Mouse (Mus musculus): ENCODE measurements around the gene Limch1.

DNA sequence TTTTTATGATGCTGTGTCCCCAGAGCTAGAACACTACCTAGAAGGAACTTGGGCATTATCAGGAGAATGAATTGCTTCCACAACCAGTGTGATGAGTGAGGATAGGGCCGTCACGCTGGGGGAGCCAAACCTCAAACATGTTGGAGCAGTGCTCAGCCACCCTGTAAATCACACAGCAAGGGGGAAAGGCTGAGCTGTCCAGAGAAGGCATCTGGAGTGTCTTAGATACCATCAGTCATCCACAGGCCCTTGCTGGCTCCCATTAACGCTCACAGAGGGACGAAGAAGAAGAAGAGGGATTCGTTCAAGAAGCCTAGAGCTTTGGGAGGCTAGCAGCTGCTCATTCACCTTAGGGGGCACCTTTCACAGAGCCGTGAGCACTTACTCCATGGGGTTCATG is 219.8 kb downstream of the Limch1 start:
- TF ChIP-seq CTCF (IDR thresholded peaks at IDR 0.05; ENCODE audit: borderline replicate concordance, control insufficient read depth, extremely low read depth, insufficient read depth, low read length, poor library complexity) (no peak), POLR2A (IDR thresholded peaks at IDR 0.05; ENCODE audit: control insufficient read depth, extremely low read depth, insufficient read depth, low read length, poor library complexity) (no peak)

Data from thymus, adult 2 months (tissue).